Mouse (Mus musculus) lung, adult 2 months (tissue): ENCODE measurements around the gene Dusp19.

Experiments used
- CTCF ChIP-seq: fragments of 200-500 bp; IDR thresholded peaks from 2 replicates; pipeline ENCODE4 v1.5.1; 2011; ENCODE audit warnings: mild to moderate bottlenecking, low read length, control low read depth; ENCODE audit not compliant: insufficient read depth
- POLR2A ChIP-seq: fragments of 200-500 bp; IDR thresholded peaks from 2 replicates; pipeline ENCODE4 v1.6.1; 2011; ENCODE audit warnings: low read depth, mild to moderate bottlenecking, control low read depth, low read length, borderline replicate concordance; ENCODE audit errors: extremely low read depth

GRCm38 (mm10) chr2:80599850-80600249 is 17.0 kb upstream of the Dusp19 start:
- TF ChIP-seq CTCF, result no peak
- TF ChIP-seq POLR2A, result no peak
